Mouse (Mus musculus) forebrain, embryonic 10.5 days (tissue): ENCODE results near the gene Cldn10. TPM values are rescaled to one million over a fixed set of nuclear protein-coding genes. Genes with fewer than 3 reads are reported as not detected.

Experiments used
- DNase-seq: peaks from one replicate; pipeline ENCODE4 v3.0.0-alpha.2; 2017; ENCODE audit warnings: low spot score; ENCODE audit errors: extremely low spot score
- H3K27ac ChIP-seq: fragments of 300-500 bp; sonication (generic); 2 replicates; pipeline ENCODE4 v1.5.1; 2016; ENCODE audit warnings: mild to moderate bottlenecking
- H3K27me3 ChIP-seq: fragments of 300-500 bp; sonication (generic); 2 replicates; pipeline ENCODE4 v1.6.1; 2016; ENCODE audit warnings: mild to moderate bottlenecking; ENCODE audit not compliant: poor library complexity, severe bottlenecking
- H3K36me3 ChIP-seq: fragments of 300-500 bp; sonication (generic); replicated peaks from 2 replicates; pipeline ENCODE4 v1.6.1; 2016; ENCODE audit warnings: mild to moderate bottlenecking, moderate library complexity
- H3K4me1 ChIP-seq: fragments of 300-500 bp; sonication (generic); 2 replicates; pipeline ENCODE4 v1.6.1; 2016
- H3K4me3 ChIP-seq: fragments of 300-500 bp; sonication (generic); 2 replicates; pipeline ENCODE4 v1.5.1; 2016; ENCODE audit warnings: mild to moderate bottlenecking, moderate library complexity
- H3K9me3 ChIP-seq: fragments of 300-500 bp; sonication (generic); 2 replicates; pipeline ENCODE4 v1.6.1; 2016; ENCODE audit warnings: mild to moderate bottlenecking, moderate library complexity
- WGBS: fragments of 180-500 bp; shearing (Covaris S2); methylation state at CpG from one replicate; pipeline ENCODE4 v1.1.7; 2016; 5-methylcytosine and 5-hydroxymethylcytosine counted together
- polyA plus RNA-seq: library from polyadenylated mRNA; unstranded; fragments of >200 nt; fragmentation: Nextera tagmentation; extraction: Ambion mirVana; gene quantifications from 2 replicates; pipeline ENCODE4 v1.2.1, GENCODE M21; 2016

Cldn10 gene
- polyA plus RNA-seq, 1 experiment from 2014 or later = 3.1 TPM

DNA sequence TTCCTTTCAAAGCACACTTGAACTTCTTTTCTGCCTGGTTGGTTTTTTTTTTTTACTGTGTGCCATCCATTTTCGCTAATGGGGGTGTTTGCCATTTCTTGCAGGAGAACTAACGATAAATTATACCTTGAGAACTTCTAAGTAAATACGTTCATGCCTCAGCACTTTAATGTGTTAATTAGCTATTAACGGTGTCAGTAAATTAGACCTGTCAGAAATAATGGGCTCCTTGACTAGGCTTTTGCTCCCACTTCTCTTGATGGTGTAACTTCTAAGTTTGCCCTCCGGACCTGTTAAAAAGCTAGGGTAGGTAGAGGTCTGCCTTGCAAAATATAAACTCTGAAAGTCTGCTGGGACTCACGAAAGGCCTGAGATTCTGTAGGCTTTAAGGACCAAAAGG is 70.6 kb downstream of the Cldn10 start:
- Histone ChIP-seq H3K27me3 (peaks cover 52% of the 10 kb centered on the region), H3K27ac (no peak overlapping the region), H3K9me3 (no peaks in the 10 kb centered on the region), H3K36me3 (no peaks in the 10 kb centered on the region), H3K4me1 (peaks cover 56% of the 10 kb centered on the region), H3K4me3 (no peak overlapping the region)
- 55% methylated on average over 6 of the region's 6 CpGs for WGBS
- no peak for DNase-seq

DNA sequence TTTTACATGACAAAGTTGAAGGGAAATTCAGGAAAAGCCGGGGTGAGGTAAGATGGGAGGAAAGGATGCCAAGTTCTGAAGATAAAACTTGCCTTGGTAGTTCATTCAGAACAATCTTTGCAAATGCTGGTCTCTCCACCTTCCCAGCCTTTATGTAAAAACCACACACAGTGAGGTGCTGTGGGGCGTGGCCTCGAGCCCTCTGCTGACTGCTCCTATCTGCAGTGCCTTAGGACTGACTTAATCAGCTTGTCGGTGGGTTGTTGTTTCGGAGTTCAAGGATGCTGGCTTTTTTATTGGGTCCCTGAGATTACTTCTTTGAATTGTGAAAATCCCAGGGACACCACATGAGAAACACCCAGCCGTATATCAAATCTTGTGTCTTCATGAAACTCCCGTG is 74.5 kb downstream of the Cldn10 start:
- WGBS = 63% methylated on average over 7 of the region's 7 CpGs
- Histone ChIP-seq H3K4me1 (peaks cover 43% of the 10 kb centered on the region), H3K36me3 (no peaks in the 10 kb centered on the region), H3K9me3 (no peaks in the 10 kb centered on the region), H3K4me3 (no peak overlapping the region), H3K27ac (no peak overlapping the region), H3K27me3 (peaks cover 21% of the 10 kb centered on the region)
- no peak for DNase-seq

DNA sequence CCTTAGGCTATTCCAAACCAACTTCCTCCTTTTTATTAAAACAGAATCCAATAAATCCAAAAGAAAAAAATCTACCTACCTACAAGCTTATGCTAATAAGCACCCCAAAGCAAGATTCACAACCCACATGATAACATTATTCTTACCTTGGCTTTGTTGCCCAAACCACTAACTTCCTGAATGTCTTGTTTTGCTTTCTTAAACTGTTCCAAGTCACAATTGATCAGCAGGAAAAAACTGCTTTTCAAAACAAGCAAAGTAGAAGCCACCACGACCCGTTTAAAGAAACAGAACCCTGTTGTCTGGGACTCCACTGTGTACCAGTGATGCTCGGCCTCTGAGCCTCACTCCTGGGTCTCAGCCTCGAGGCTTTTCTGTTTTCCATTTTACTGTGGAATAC is 77.2 kb downstream of the Cldn10 start:
- Histone ChIP-seq H3K9me3 (no peaks in the 10 kb centered on the region), H3K36me3 (no peaks in the 10 kb centered on the region), H3K27ac (no peak overlapping the region), H3K27me3 (peaks cover 8% of the 10 kb centered on the region; the same call in 1 of the 2 replicates), H3K4me3 (no peak overlapping the region), H3K4me1 (peaks cover 33% of the 10 kb centered on the region)
- 59% methylated on average over 4 of the region's 4 CpGs for WGBS
- DNase-seq = no peak

DNA sequence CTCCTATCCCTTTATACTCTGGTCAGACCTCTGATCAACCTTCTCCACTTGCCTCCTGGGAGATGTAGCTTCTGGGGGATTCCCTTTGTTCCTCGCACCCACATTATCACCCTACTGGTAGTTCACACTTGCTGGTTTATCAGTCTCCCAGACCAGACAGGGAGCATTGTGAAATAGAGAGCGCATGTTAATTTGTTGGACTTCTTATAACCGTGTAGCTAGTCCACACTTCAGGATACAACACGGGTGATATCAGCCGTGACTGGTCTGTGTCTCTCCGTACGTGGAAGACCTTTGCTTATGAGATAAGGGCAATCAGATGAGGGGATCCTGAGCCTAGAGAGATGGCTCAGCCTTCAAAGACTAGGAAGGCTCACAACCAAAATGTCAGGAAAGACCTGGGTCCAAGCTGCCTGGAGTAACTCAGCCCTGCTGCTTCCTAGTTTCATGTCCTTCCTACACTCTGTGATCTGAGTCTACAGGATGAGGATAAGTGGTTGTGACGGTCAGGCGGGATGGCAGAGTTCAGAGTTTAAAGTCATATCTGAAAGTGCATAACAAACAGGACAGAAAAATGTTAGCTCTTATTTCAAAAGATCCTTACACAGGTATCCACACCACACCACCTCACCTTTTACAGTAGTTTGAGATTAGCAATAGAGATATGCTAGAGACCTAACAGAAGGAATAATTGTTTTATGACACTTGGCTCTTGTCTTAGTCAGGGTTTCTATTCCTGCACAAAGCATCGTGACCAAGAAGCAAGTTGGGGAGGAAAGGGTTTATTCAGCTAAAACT is 78.5 kb downstream of the Cldn10 start:
- peaks cover 20% of the 10 kb centered on the region for H3K4me1 ChIP-seq
- H3K27me3 ChIP-seq = 0 out of 2 replicates have a peak, but pooled peaks cover 6% of the 10 kb centered on the region
- 93% methylated on average over 10 of the region's 10 CpGs for WGBS
- no peaks in the 10 kb centered on the region for H3K36me3 ChIP-seq
- no peak overlapping the region for H3K27ac ChIP-seq
- no peaks in the 10 kb centered on the region for H3K9me3 ChIP-seq
- DNase-seq = no peak
- H3K4me3 ChIP-seq = no peak overlapping the region

DNA sequence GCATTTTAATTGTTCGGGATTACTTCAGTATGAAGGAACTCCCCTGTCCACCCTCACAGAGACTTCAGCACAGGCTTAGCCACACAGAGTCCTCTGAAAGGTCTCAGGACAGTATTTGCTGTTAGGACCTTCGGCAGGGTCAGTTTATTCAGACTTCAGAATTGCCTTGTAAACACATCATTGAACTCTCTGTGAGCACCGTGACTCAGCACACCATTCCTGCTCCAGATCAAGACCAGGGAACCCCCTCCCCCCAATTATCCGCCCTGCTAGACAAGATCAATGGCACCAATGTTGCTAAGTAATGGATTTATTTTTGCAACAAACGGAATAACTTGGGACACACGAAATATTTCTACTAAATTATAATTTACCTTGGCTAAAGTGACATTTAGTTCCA is 79.7 kb downstream of the Cldn10 start:
- 56% methylated on average over 6 of the region's 6 CpGs for WGBS
- no peaks in the 10 kb centered on the region for H3K9me3 ChIP-seq
- 0 out of 2 replicates have a peak, but pooled peaks cover 2% of the 10 kb centered on the region for H3K36me3 ChIP-seq
- no peak overlapping the region for H3K4me3 ChIP-seq
- 0 out of 2 replicates have a peak overlapping the region, but pooled peaks have one; percentile 16 for H3K27ac ChIP-seq
- 0 out of 2 replicates have a peak, but pooled peaks cover 6% of the 10 kb centered on the region for H3K27me3 ChIP-seq
- peak; percentile 29 for DNase-seq
- H3K4me1 ChIP-seq = peaks cover 20% of the 10 kb centered on the region

DNA sequence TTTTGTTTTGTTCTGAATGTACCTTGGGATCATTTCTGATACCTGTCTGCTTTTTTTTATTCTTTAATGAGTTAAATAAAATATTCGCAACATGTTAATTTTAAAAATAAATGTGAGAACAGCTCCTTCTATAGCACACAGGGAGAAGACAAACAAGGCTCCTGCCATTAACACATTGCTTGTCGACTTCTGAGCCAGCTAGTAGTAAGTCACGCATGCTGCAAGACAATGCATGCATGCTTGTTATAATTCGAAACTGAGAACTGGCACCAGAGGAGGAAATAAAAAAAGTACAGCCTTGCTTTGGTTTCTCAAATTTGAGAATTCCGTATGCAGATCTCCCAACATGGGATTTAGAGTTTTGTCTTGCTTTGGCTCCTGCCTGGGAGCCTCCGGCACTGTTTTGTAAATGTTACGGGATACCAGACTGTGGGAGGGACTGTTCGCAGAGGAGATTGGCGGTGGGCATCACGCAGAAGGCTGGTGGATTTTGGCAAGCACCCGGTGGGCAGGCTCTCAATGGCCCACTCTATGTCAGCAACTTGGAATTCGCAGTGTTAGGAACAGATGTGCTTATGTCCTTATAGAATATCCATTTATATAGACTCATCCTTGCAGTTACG is 80.5 kb downstream of the Cldn10 start:
- no peak for DNase-seq
- peaks cover 20% of the 10 kb centered on the region for H3K4me1 ChIP-seq
- H3K27ac ChIP-seq = no peak overlapping the region
- H3K4me3 ChIP-seq = no peak overlapping the region
- H3K36me3 ChIP-seq = 0 out of 2 replicates have a peak, but pooled peaks cover 3% of the 10 kb centered on the region
- H3K27me3 ChIP-seq = 0 out of 2 replicates have a peak, but pooled peaks cover 6% of the 10 kb centered on the region
- 86% methylated on average over 13 of the region's 13 CpGs for WGBS
- H3K9me3 ChIP-seq = no peaks in the 10 kb centered on the region

DNA sequence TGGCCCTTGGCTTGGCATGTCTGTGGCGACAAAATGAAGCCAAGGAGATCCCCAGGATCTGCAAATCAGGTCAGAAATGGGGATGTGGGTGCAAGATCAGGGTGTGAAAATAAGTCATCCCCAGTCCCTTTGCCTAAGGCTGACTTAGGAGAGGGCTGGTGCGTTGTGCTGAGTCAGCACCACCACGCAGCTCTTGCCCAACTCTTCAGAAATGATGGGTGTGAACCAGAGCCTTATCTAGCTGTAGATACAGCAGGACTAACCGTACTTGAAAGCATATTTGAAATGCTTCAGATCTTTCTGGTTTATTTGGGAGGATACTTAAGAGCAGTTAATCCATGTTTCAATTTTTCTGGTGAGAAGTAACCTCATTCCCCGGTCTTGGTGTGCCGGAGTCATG is 82.0 kb downstream of the Cldn10 start:
- H3K9me3 ChIP-seq = no peaks in the 10 kb centered on the region

DNA sequence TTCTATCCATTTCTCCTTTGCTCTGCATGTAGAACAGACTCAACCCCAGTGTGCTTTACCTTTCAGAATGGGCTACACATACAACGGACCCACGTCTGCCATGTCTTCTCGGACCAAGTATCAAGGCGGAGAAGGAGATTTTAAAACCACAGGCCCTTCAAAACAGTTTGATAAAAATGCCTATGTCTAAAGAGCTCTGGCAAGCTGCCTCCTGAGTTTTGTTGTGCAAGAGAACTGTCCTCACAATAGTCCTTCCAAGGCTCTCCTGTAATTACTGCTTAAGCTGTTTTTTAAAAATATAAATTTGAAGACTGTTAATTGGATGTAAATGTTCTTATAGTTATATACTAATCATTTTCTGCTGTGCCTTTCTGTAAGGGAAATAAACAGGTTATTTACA is 86.4 kb downstream of the Cldn10 start:
- Histone ChIP-seq H3K4me1 (peaks cover 10% of the 10 kb centered on the region), H3K27me3 (no peaks in the 10 kb centered on the region), H3K36me3 (peaks cover 40% of the 10 kb centered on the region), H3K9me3 (no peaks in the 10 kb centered on the region), H3K4me3 (no peak overlapping the region), H3K27ac (no peak overlapping the region)
- WGBS = 94% methylated on average over 4 of the region's 4 CpGs
- DNase-seq = no peak

More for the DNA sequence above, 82.0 kb downstream of the Cldn10 start:
- Histone ChIP-seq H3K27ac (no peak overlapping the region), H3K36me3 (peaks cover 7% of the 10 kb centered on the region; the same call in 1 of the 2 replicates), H3K4me1 (peaks cover 20% of the 10 kb centered on the region), H3K4me3 (no peak overlapping the region), H3K27me3 (no peaks in the 10 kb centered on the region)
- 95% methylated on average over 6 of the region's 6 CpGs for WGBS
- DNase-seq = no peak

DNA sequence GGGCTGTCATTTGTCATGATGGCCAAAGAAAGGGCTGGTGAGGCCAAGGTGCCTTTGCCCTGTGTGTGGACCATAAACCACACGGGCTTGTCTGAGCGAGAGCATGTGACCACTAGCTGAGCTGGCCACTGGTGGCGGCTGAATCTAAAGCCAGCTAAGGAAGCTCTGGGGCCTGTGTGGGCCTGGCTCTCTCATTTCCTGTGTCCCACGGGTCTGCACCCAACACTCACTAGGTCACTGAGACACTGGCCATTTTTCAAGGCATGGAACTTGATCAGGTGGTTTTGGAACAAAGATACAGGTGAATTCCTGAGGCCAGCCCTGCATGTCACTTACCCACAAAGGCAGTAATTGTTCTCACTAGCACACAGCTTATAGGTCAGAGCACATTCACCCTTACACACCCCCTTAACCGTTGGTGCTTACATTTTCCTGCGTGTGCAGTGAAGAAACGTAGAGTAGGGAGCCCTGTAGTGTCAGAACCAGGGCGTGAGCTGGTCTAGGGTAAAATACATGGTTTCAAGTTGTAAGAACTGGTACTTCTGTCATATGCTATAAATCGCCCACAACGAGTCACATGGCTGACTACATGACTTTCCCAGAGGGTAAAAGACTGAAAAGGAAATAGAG is 87.2 kb downstream of the Cldn10 start:
- WGBS = 86% methylated on average over 10 of the region's 10 CpGs
- no peak overlapping the region for H3K27ac ChIP-seq
- H3K4me1 ChIP-seq = peaks cover 10% of the 10 kb centered on the region
- H3K9me3 ChIP-seq = no peaks in the 10 kb centered on the region
- no peak overlapping the region for H3K4me3 ChIP-seq
- peaks cover 48% of the 10 kb centered on the region for H3K36me3 ChIP-seq
- DNase-seq = no peak
- H3K27me3 ChIP-seq = no peaks in the 10 kb centered on the region

DNA sequence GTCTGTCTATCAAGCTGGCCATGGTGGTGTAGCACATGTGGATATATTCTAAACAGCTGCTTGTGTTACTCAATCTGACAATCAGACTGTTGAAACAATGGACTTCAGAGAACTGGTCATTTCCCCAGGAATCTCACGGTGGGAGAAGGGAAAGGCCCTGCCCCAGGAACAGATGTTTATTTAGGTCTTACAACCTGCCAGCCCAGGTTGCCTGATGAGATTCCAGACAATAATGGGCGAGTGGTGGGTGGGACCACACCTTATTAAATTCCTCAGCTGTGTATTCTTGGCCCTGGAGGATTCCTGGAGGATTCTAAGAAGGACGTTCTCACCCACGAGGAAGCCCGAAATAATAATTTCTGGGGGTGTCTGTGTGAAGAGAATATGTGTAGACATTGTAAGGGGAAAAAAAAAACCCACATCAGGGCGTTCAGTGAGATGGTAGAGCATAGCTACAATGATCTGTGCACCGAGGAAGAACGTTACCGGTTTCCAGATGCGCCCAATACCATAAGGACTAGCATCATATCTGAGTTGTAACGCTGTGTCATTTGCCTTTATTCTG is 90.7 kb downstream of the Cldn10 start:
- no peak overlapping the region for H3K27ac ChIP-seq
- no peak for DNase-seq
- no peaks in the 10 kb centered on the region for H3K9me3 ChIP-seq
- H3K27me3 ChIP-seq = no peaks in the 10 kb centered on the region
- H3K4me3 ChIP-seq = no peak overlapping the region
- H3K4me1 ChIP-seq = peaks cover 10% of the 10 kb centered on the region
- peaks cover 77% of the 10 kb centered on the region for H3K36me3 ChIP-seq
- WGBS = 91% methylated on average over 11 of the region's 11 CpGs

DNA sequence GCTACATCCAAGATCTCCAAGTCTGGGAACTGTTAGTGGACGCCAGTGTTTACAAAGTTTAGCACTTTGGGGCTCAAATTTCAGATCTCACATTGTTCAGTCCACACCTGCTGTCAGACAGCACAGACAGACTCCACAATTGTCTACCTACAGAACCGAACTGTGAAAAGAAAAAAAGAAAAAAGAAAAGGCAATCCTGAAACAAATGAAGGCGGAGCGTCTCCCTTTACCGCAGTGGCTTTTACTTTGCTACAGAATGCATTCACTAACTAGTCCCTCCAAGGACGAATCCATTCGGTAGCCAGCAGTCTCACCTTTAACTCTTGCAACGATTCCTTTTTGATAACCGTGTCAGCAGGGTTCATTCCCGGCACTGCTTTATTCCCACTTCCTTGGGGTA is 93.0 kb downstream of the Cldn10 start:
- Histone ChIP-seq H3K9me3 (no peaks in the 10 kb centered on the region), H3K4me3 (no peak overlapping the region), H3K4me1 (peaks cover 10% of the 10 kb centered on the region), H3K36me3 (peaks cover 88% of the 10 kb centered on the region), H3K27ac (no peak overlapping the region), H3K27me3 (no peaks in the 10 kb centered on the region)
- WGBS = 84% methylated on average over 10 of the region's 10 CpGs
- DNase-seq = no peak

DNA sequence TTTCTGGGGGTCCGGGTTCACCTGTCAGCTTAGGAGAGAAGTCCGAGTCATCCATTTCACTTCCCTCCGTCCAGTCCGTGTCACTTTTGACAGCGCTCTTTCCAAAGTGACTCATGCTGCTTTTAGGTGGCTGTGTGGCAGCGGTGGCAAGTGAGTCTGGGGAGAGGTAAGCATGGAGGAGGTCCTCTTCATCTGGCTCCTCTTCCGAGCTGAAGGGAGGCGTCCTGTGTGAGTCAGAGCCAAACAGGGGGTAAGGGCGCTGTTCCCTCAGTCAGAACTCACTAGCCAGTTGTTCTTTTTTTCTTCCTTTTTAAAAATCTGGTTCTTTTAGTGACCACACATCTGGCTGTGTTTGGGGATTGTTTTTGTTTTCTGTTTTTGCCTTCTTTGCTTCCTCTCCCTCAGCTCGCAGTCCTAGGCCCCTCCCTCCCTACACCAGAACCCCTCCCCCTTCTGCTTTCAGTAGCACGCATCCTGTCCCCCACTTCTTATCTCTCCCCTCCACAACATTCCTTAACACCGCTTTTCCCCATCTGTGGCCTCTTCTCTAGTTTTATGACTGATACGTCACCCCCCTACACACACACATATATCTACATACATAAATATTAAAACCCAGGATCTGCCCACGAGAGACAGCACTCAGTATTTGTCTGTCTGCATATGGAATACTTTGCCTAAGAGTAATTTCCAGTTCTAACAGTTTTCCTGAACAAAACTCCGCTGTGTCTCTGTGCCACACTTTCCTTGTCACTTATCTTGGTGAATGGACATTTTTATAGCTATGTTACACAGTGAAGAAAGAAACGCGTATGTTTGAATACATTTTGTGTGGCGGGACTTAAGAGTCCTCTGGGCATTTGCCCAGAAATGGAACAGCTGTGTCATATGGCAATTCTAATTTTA is 95.9 kb downstream of the Cldn10 start:
- Histone ChIP-seq H3K27me3 (no peaks in the 10 kb centered on the region), H3K4me3 (no peak overlapping the region), H3K4me1 (no peaks in the 10 kb centered on the region), H3K27ac (no peak overlapping the region), H3K36me3 (peaks cover 96% of the 10 kb centered on the region), H3K9me3 (no peaks in the 10 kb centered on the region)
- 92% methylated on average over 18 of the region's 18 CpGs for WGBS
- no peak for DNase-seq
